Mouse (Mus musculus): Measurements from ENCODE around the gene Clstn1.
A peak's percentile ranks its signal among the peaks of the same experiment; 100 is the strongest.

Clstn1 gene

GRCm38 (mm10) chr4:149586044-149586782 lies at the start of gene Clstn1:
Gene Clstn1, plus strand, starts transcription at chr4:149586468.
- DNase-seq: peak; percentile 68

GRCm38 (mm10) chr4:149539441-149539840 lies 46.8 kb upstream of the Clstn1 start:
- DNase-seq: no peak

- DNase-seq: no peak
These were observed 44.3 kb upstream of the Clstn1 start for GRCm38 (mm10) chr4:149541935-149542334.

- DNase-seq: no peak
These were observed 43.8 kb upstream of the Clstn1 start for GRCm38 (mm10) chr4:149542431-149542830.

GRCm38 (mm10) chr4:149542927-149543553 lies 43.2 kb upstream of the Clstn1 start:
- peak; percentile 91 for DNase-seq

- no peak for DNase-seq
These were observed 41.4 kb upstream of the Clstn1 start for GRCm38 (mm10) chr4:149544892-149545291.

- DNase-seq: no peak
These were observed 39.3 kb upstream of the Clstn1 start for GRCm38 (mm10) chr4:149546797-149547444.

GRCm38 (mm10) chr4:149547523-149547922 lies 38.7 kb upstream of the Clstn1 start:
- DNase-seq: no peak

GRCm38 (mm10) chr4:149549221-149549925 lies 36.9 kb upstream of the Clstn1 start:
- peak; percentile 73 for DNase-seq

- DNase-seq: no peak
These were observed 35.4 kb upstream of the Clstn1 start for GRCm38 (mm10) chr4:149550866-149551265.

- no peak for DNase-seq
These were observed 34.6 kb upstream of the Clstn1 start for GRCm38 (mm10) chr4:149551696-149552095.

- no peak for DNase-seq
These were observed 32.4 kb upstream of the Clstn1 start for GRCm38 (mm10) chr4:149553834-149554233.

GRCm38 (mm10) chr4:149556111-149556510 lies 30.2 kb upstream of the Clstn1 start:
- no peak for DNase-seq

- DNase-seq: no peak
These were observed 28.4 kb upstream of the Clstn1 start for GRCm38 (mm10) chr4:149557905-149558304.

GRCm38 (mm10) chr4:149558389-149558788 lies 27.9 kb upstream of the Clstn1 start:
- DNase-seq: no peak

GRCm38 (mm10) chr4:149561392-149561791 lies 24.9 kb upstream of the Clstn1 start:
- DNase-seq: no peak

- DNase-seq: no peak
These were observed 24.0 kb upstream of the Clstn1 start for GRCm38 (mm10) chr4:149561986-149562904.

GRCm38 (mm10) chr4:149562905-149563347 lies 23.3 kb upstream of the Clstn1 start:
- DNase-seq: no peak

GRCm38 (mm10) chr4:149563941-149564361 lies 22.3 kb upstream of the Clstn1 start:
- no peak for DNase-seq

GRCm38 (mm10) chr4:149564452-149565407 lies 21.5 kb upstream of the Clstn1 start:
- DNase-seq: no peak
